Mouse (Mus musculus) lung, adult 10 weeks (tissue): ENCODE results near the gene 1700021F07Rik. TPM values are rescaled to one million over a fixed set of nuclear protein-coding genes. Genes with fewer than 3 reads are reported as not detected.

Experiments
- polyA plus RNA-seq: library from polyadenylated mRNA; stranded (reverse); fragments of 350-450 nt; fragmentation: Illumina TruSeq; extraction: RNeasy Lipid Tissue Mini Kit (QIAGEN cat#74804); gene quantifications from one replicate; pipeline ENCODE4 v1.2.3, GENCODE M21; 2014; ENCODE audit warnings: low read depth, low replicate concordance; ENCODE audit not compliant: insufficient read depth

1700021F07Rik gene
- polyA plus RNA-seq, result not detected

DNA sequence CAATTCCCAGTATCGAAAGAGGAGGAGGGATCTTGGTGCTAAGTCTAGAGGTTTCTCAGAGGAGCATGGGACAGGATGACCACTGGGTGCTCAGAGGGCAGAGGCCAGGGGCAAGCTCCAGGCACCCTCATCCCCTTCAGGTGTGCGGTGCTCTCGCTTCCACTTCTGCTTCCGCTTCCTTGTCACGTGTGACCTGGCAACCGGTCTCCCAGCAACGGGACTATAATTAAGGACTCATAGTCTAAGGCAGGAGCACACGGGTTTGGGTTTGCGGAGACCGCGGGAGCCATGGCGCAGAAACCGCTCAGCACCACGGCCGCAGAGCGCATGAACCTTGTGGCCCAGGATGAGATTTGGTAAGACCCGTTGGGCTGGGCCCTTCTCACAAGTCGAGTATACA, at the start of gene 1700021F07Rik:
TSS of gene 1700021F07Rik (plus strand) at position 211 of the 400 bp plus-strand sequence.

Other genes with a start within 250 kb of the 1700021F07Rik start
- gene Pmepa1, start 246.1 kb upstream of the 1700021F07Rik start, polyA plus RNA-seq, result 25.3 TPM
- not detected for gene Ankrd60, start 55.8 kb downstream of the 1700021F07Rik start, polyA plus RNA-seq
- 10.1 TPM for gene Rab22a, start 137.2 kb downstream of the 1700021F07Rik start, polyA plus RNA-seq
- gene 1700010B08Rik, start 196.8 kb downstream of the 1700021F07Rik start, polyA plus RNA-seq, result not detected
- gene Vapb, start 214.9 kb downstream of the 1700021F07Rik start, polyA plus RNA-seq, result 48.0 TPM